Mouse (Mus musculus) stomach, embryonic 16.5 days (tissue): Measurements from ENCODE around the gene Ppard. TPM values are rescaled to one million over a fixed set of nuclear protein-coding genes. Genes with fewer than 3 reads are reported as not detected.

Experiments used
- ATAC-seq: fragments of 200-750 bp; cut with Nextera tagmentation; 2 replicates; pipeline ENCODE4 v1.8.0; 2017; ENCODE audit warnings: moderate number of reproducible peaks, moderate TSS enrichment; ENCODE audit not compliant: insufficient read depth, low FRiP score
- H3K27ac ChIP-seq: fragments of 300-500 bp; sonication (generic); 2 replicates; pipeline ENCODE4 v1.5.1; 2014; ENCODE audit warnings: low read length
- H3K27me3 ChIP-seq: fragments of 300-500 bp; sonication (generic); 2 replicates; pipeline ENCODE4 v1.6.1; 2014; ENCODE audit warnings: low read length, control low read depth, mixed read lengths; ENCODE audit not compliant: control insufficient read depth, insufficient read depth
- H3K36me3 ChIP-seq: fragments of 300-500 bp; sonication (generic); 2 replicates; pipeline ENCODE4 v1.6.1; 2014; ENCODE audit warnings: low read length; ENCODE audit not compliant: control insufficient read depth, insufficient read depth
- H3K4me1 ChIP-seq: fragments of 300-500 bp; sonication (generic); 2 replicates; pipeline ENCODE4 v1.6.1; 2014; ENCODE audit warnings: low read length, control low read depth, mixed read lengths; ENCODE audit not compliant: control insufficient read depth, insufficient read depth
- H3K4me2 ChIP-seq: fragments of 300-500 bp; sonication (generic); 2 replicates; pipeline ENCODE4 v1.6.1; 2014; ENCODE audit warnings: low read depth, low read length, mixed read lengths
- H3K4me3 ChIP-seq: fragments of 300-500 bp; sonication (generic); replicated peaks from 2 replicates; pipeline ENCODE4 v1.5.1; 2014; ENCODE audit warnings: mild to moderate bottlenecking, low read length
- H3K9ac ChIP-seq: fragments of 300-500 bp; sonication (generic); 2 replicates; pipeline ENCODE4 v1.6.1; 2014; ENCODE audit warnings: low read length
- H3K9me3 ChIP-seq: fragments of 300-500 bp; sonication (generic); replicated peaks from 2 replicates; pipeline ENCODE4 v1.6.1; 2016; ENCODE audit warnings: low read length, control low read depth; ENCODE audit not compliant: control insufficient read depth
- WGBS: fragments of 180-500 bp; shearing (Covaris S2); extraction: QIAGEN DNeasy Blood & Tissue Kit; methylation state at CpG from one replicate; pipeline ENCODE4 v1.1.7; 2014; 5-methylcytosine and 5-hydroxymethylcytosine counted together
- polyA plus RNA-seq: library from polyadenylated mRNA; unstranded; fragments of >200 nt; fragmentation: Nextera tagmentation; extraction: Ambion mirVana; gene quantifications from 2 replicates; pipeline ENCODE4 v1.2.1, GENCODE M21; 2015

The Ppard gene
- polyA plus RNA-seq, 1 experiment from 2014 or later = 2.8 TPM

- no peak for ATAC-seq
- no peak overlapping the region for H3K4me3 ChIP-seq
- H3K27me3 ChIP-seq = no peaks in the 10 kb centered on the region
- H3K27ac ChIP-seq = no peak overlapping the region
- H3K4me1 ChIP-seq = peaks cover 11% of the 10 kb centered on the region
- no peak overlapping the region for H3K4me2 ChIP-seq
- peaks cover 4% of the 10 kb centered on the region; the same call in 1 of the 2 replicates for H3K36me3 ChIP-seq
- H3K9ac ChIP-seq = no peak overlapping the region
- no peaks in the 10 kb centered on the region for H3K9me3 ChIP-seq
- 85% methylated on average over 8 of the region's 8 CpGs for WGBS
These were observed 27.1 kb upstream of the Ppard start for GRCm38 (mm10) chr17:28205443-28205842.

GRCm38 (mm10) chr17:28207092-28207491 lies 25.4 kb upstream of the Ppard start:
- peak overlapping the region; percentile 69; the same call in 1 of the 2 replicates for H3K4me2 ChIP-seq
- H3K9ac ChIP-seq = peak overlapping the region; percentile 75
- 0 out of 2 replicates have a peak, but pooled peaks cover 3% of the 10 kb centered on the region for H3K36me3 ChIP-seq
- no peaks in the 10 kb centered on the region for H3K27me3 ChIP-seq
- H3K4me1 ChIP-seq = peaks cover 11% of the 10 kb centered on the region
- H3K9me3 ChIP-seq = no peaks in the 10 kb centered on the region
- no peak for ATAC-seq
- no peak overlapping the region for H3K4me3 ChIP-seq
- 68% methylated on average over 8 of the region's 8 CpGs for WGBS
- peak overlapping the region; percentile 82 for H3K27ac ChIP-seq

GRCm38 (mm10) chr17:28207591-28208313 lies 24.7 kb upstream of the Ppard start, which contains the start of gene Def6:
Gene Def6, plus strand, starts transcription at chr17:28207778.
- H3K4me3 ChIP-seq = peak within 1 kb of the TSS; percentile 42
- H3K36me3 ChIP-seq = 0 out of 2 replicates have a peak, but pooled peaks cover 3% of the 10 kb centered on the region
- H3K27ac ChIP-seq = peak within 1 kb of the TSS; percentile 82
- peak within 1 kb of the TSS; percentile 69 for H3K4me2 ChIP-seq
- no peaks in the 10 kb centered on the region for H3K9me3 ChIP-seq
- no peaks in the 10 kb centered on the region for H3K27me3 ChIP-seq
- WGBS = 16% methylated on average over 26 of the region's 26 CpGs
- ATAC-seq = peak; percentile 93
- H3K9ac ChIP-seq = peak within 1 kb of the TSS; percentile 75
- peaks cover 18% of the 10 kb centered on the region for H3K4me1 ChIP-seq

GRCm38 (mm10) chr17:28208314-28208612 lies 24.2 kb upstream of the Ppard start:
- Histone ChIP-seq H3K4me1 (peaks cover 19% of the 10 kb centered on the region), H3K9me3 (no peaks in the 10 kb centered on the region), H3K4me3 (peak overlapping the region; percentile 42), H3K36me3 (0 out of 2 replicates have a peak, but pooled peaks cover 3% of the 10 kb centered on the region), H3K27ac (peak overlapping the region; percentile 82; the same call in 1 of the 2 replicates), H3K9ac (peak overlapping the region; percentile 75), H3K27me3 (no peaks in the 10 kb centered on the region), H3K4me2 (peak overlapping the region; percentile 69)
- ATAC-seq = no peak
- WGBS = 67% methylated on average over 8 of the region's 8 CpGs

GRCm38 (mm10) chr17:28209457-28210110 lies 22.9 kb upstream of the Ppard start:
- Histone ChIP-seq H3K36me3 (0 out of 2 replicates have a peak, but pooled peaks cover 3% of the 10 kb centered on the region), H3K27ac (no peak overlapping the region), H3K9ac (no peak overlapping the region), H3K4me2 (no peak overlapping the region), H3K4me1 (peaks cover 19% of the 10 kb centered on the region), H3K4me3 (no peak overlapping the region), H3K27me3 (no peaks in the 10 kb centered on the region), H3K9me3 (no peaks in the 10 kb centered on the region)
- ATAC-seq = no peak
- 58% methylated on average over 4 of the region's 4 CpGs for WGBS

- no peak for ATAC-seq
- 57% methylated on average over 6 of the region's 6 CpGs for WGBS
- peaks cover 19% of the 10 kb centered on the region for H3K4me1 ChIP-seq
These were observed 20.6 kb upstream of the Ppard start for GRCm38 (mm10) chr17:28211921-28212341.

GRCm38 (mm10) chr17:28212391-28212790 lies 20.1 kb upstream of the Ppard start:
- peak overlapping the region; percentile 34; the same call in 1 of the 2 replicates for H3K27ac ChIP-seq
- peaks cover 15% of the 10 kb centered on the region for H3K4me1 ChIP-seq
- 0 out of 2 replicates have a peak overlapping the region, but pooled peaks have one; percentile 47 for H3K9ac ChIP-seq
- H3K4me2 ChIP-seq = no peak overlapping the region
- no peaks in the 10 kb centered on the region for H3K27me3 ChIP-seq
- no peaks in the 10 kb centered on the region for H3K36me3 ChIP-seq
- WGBS = 50% methylated on average over 9 of the region's 9 CpGs
- ATAC-seq = no peak
- H3K9me3 ChIP-seq = no peaks in the 10 kb centered on the region
- no peak overlapping the region for H3K4me3 ChIP-seq

More at GRCm38 (mm10) chr17:28211921-28212341, 20.6 kb upstream of the Ppard start:
- Histone ChIP-seq H3K4me2 (no peak overlapping the region), H3K4me3 (no peak overlapping the region), H3K27me3 (no peaks in the 10 kb centered on the region), H3K9ac (no peak overlapping the region), H3K36me3 (no peaks in the 10 kb centered on the region), H3K27ac (peak overlapping the region; percentile 34; the same call in 1 of the 2 replicates), H3K9me3 (no peaks in the 10 kb centered on the region)

- ATAC-seq = no peak; the same call in 1 of the 2 replicates
- H3K36me3 ChIP-seq = no peaks in the 10 kb centered on the region
These were observed 19.3 kb upstream of the Ppard start for GRCm38 (mm10) chr17:28213236-28213635.

GRCm38 (mm10) chr17:28216791-28217190 lies 15.7 kb upstream of the Ppard start:
- H3K9me3 ChIP-seq = no peaks in the 10 kb centered on the region
- no peaks in the 10 kb centered on the region for H3K27me3 ChIP-seq
- no peak overlapping the region for H3K27ac ChIP-seq
- H3K4me1 ChIP-seq = peaks cover 16% of the 10 kb centered on the region; the same call in 1 of the 2 replicates
- no peak overlapping the region for H3K9ac ChIP-seq
- H3K36me3 ChIP-seq = no peaks in the 10 kb centered on the region
- no peak for ATAC-seq
- H3K4me3 ChIP-seq = no peak overlapping the region
- H3K4me2 ChIP-seq = no peak overlapping the region
- WGBS = 81% methylated on average over 9 of the region's 9 CpGs

More at GRCm38 (mm10) chr17:28213236-28213635, 19.3 kb upstream of the Ppard start:
- Histone ChIP-seq H3K4me3 (no peak overlapping the region), H3K9ac (no peak overlapping the region), H3K27ac (no peak overlapping the region), H3K27me3 (no peaks in the 10 kb centered on the region), H3K4me1 (peaks cover 15% of the 10 kb centered on the region; the same call in 1 of the 2 replicates), H3K9me3 (no peaks in the 10 kb centered on the region), H3K4me2 (no peak overlapping the region)
- WGBS = 25% methylated on average over 4 of the region's 4 CpGs
